Mouse (Mus musculus) forebrain, embryonic 16.5 days (tissue): ENCODE measurements at regions not wholly inside any gene's neighbourhood (a gene's known extent, or its start where the extent isn't known, plus 50 kb on each side); places are given as distances from the start of the nearest gene placed in this dataset.

Experiments
- ATAC-seq: fragments of 200-750 bp; cut with Nextera tagmentation; 2 replicates; pipeline ENCODE4 v1.8.0; 2017; ENCODE audit warnings: mild to moderate bottlenecking, moderate library complexity
- H3K27ac ChIP-seq: fragments of 300-500 bp; sonication (generic); 2 replicates; pipeline ENCODE4 v1.5.1; 2014; ENCODE audit warnings: low read length, control low read depth
- H3K27me3 ChIP-seq: fragments of 300-500 bp; sonication (generic); replicated peaks from 2 replicates; pipeline ENCODE4 v1.6.1; 2014; ENCODE audit warnings: low read length; ENCODE audit not compliant: control insufficient read depth, insufficient read depth
- H3K36me3 ChIP-seq: fragments of 300-500 bp; sonication (generic); 2 replicates; pipeline ENCODE4 v1.6.1; 2014; ENCODE audit not compliant: control insufficient read depth, insufficient read depth
- H3K4me1 ChIP-seq: fragments of 300-500 bp; sonication (generic); replicated peaks from 2 replicates; pipeline ENCODE4 v1.6.1; 2014; ENCODE audit warnings: low read length; ENCODE audit not compliant: control insufficient read depth, insufficient read depth
- H3K4me2 ChIP-seq: fragments of 300-500 bp; sonication (generic); 2 replicates; pipeline ENCODE4 v1.6.1; 2014; ENCODE audit warnings: mild to moderate bottlenecking, low read length, control low read depth
- H3K4me3 ChIP-seq: fragments of 300-500 bp; sonication (generic); replicated peaks from 2 replicates; pipeline ENCODE4 v1.5.1; 2014; ENCODE audit warnings: mild to moderate bottlenecking, low read length, control low read depth
- H3K9ac ChIP-seq: fragments of 300-500 bp; sonication (generic); replicated peaks from 2 replicates; pipeline ENCODE4 v1.6.1; 2014; ENCODE audit warnings: low read depth, low read length, control low read depth
- H3K9me3 ChIP-seq: fragments of 300-500 bp; sonication (generic); 2 replicates; pipeline ENCODE4 v1.6.1; 2016; ENCODE audit warnings: low read length; ENCODE audit not compliant: control insufficient read depth
- WGBS: fragments of 180-500 bp; shearing (Covaris S2); extraction: QIAGEN DNeasy Blood & Tissue Kit; methylation state at CpG from one replicate; pipeline ENCODE4 v1.1.7; 2014; 5-methylcytosine and 5-hydroxymethylcytosine counted together

GRCm38 (mm10) chr13:34408007-34408668 is 63.2 kb upstream of the Slc22a23 start:
- ATAC-seq, result no peak

GRCm38 (mm10) chr13:34406291-34406690 is 61.3 kb upstream of the Slc22a23 start:
- Histone ChIP-seq H3K4me1 (no peaks in the 10 kb centered on the region), H3K27me3 (no peaks in the 10 kb centered on the region), H3K4me3 (no peak overlapping the region), H3K4me2 (no peak overlapping the region), H3K9me3 (no peaks in the 10 kb centered on the region), H3K27ac (no peak overlapping the region), H3K36me3 (no peaks in the 10 kb centered on the region), H3K9ac (no peak overlapping the region)
- no peak for ATAC-seq

More at GRCm38 (mm10) chr13:34408007-34408668, 63.2 kb upstream of the Slc22a23 start:
- Histone ChIP-seq H3K9ac (no peak overlapping the region), H3K4me1 (no peaks in the 10 kb centered on the region), H3K27me3 (no peaks in the 10 kb centered on the region), H3K36me3 (no peaks in the 10 kb centered on the region), H3K9me3 (no peaks in the 10 kb centered on the region), H3K4me2 (no peak overlapping the region), H3K4me3 (no peak overlapping the region), H3K27ac (no peak overlapping the region)
- 70% methylated on average over 4 of the region's 4 CpGs for WGBS

DNA sequence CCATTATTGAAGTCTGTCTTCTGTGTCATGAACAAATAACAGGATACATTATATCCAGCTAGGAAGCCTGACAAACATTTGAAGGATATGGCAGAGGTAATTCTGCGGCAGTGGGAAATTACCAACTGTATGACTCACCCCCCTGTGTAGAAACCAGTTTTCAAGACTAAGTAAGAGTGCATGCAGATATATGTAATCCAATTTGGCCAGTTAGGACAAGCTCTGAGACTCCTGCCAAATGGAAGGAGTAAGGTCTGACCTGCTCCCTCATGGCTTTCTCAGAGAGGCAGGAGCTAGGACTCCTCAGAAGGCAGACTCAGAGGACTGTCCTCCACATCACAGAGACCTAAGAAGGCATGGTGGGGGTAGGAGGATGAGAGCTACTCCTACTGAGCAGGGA is 57.6 kb upstream of the Slc22a23 start:
- Histone ChIP-seq H3K4me1 (no peaks in the 10 kb centered on the region), H3K27me3 (no peaks in the 10 kb centered on the region), H3K9ac (no peak overlapping the region), H3K27ac (no peak overlapping the region), H3K36me3 (no peaks in the 10 kb centered on the region), H3K9me3 (no peaks in the 10 kb centered on the region), H3K4me3 (no peak overlapping the region), H3K4me2 (no peak overlapping the region)
- WGBS, result 84% methylated on average over 1 of the region's 1 CpGs
- ATAC-seq, result no peak

- Histone ChIP-seq H3K27me3 (no peaks in the 10 kb centered on the region), H3K36me3 (no peaks in the 10 kb centered on the region), H3K4me3 (no peak overlapping the region), H3K4me2 (no peak overlapping the region), H3K4me1 (no peaks in the 10 kb centered on the region), H3K27ac (no peak overlapping the region), H3K9ac (no peak overlapping the region), H3K9me3 (no peaks in the 10 kb centered on the region)
- no peak for ATAC-seq
- 79% methylated on average over 2 of the region's 2 CpGs for WGBS
These were observed 56.0 kb upstream of the Slc22a23 start for GRCm38 (mm10) chr13:34401031-34401430.

DNA sequence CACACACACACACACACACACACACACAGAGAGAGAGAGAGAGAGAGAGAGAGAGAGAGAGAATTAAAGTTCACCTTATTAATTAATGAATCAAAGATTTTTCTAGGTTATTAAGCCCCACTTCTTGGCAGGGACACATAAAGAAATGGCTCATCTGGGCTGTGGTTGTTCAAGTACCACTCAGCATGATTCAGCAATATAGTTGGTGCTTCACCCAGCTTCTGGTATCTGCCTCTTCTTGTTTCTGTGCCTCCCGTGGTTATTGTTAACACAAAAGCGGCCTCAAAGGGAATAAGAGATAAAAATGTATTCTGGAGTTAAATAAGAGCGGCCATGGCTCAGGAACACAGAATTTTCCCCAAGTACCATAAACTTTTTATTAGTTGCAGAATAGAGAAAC is 53.9 kb upstream of the Slc22a23 start:
- 87% methylated on average over 3 of the region's 3 CpGs for WGBS
- no peaks in the 10 kb centered on the region for H3K27me3 ChIP-seq
- ATAC-seq, result no peak
- no peak overlapping the region for H3K4me2 ChIP-seq
- no peaks in the 10 kb centered on the region for H3K4me1 ChIP-seq
- no peak overlapping the region for H3K9ac ChIP-seq
- no peaks in the 10 kb centered on the region for H3K36me3 ChIP-seq
- H3K27ac ChIP-seq, result no peak overlapping the region
- H3K9me3 ChIP-seq, result no peaks in the 10 kb centered on the region
- H3K4me3 ChIP-seq, result no peak overlapping the region

DNA sequence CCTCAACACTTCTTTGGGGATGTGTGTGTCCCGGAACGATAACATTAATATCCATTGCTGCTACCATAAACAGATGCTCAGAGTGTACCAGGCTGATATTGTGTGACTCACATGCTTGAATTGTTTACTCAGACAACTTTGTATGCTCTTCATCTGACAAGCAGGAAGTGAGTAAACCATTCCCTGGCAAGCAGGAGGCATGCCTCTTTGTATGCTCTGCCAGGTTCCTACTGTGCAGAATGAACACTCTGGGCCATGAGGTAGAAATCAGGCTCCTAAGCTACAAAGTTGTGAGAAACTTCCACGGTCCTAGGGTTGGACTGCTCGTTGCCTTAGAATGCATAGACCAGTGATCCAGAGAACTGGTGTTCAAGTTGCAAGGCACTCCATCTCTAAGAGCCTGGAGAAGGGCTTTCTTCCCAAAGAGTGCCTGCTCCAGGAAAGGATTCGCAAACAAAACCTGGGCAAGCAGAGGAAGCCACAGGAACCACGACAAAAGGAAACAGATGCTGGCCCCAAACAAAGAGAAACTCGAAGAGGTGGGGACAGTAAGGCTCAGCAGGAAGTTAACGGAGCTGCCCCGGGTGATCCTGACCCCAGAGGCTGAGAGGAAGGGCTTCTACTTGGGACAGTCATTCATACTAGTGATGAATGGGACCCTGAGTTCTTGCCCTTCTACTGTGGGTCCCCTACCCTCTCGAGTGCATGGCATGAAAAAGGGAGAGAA is 53.2 kb upstream of the Slc22a23 start:
- H3K9ac ChIP-seq, result no peak overlapping the region
- no peaks in the 10 kb centered on the region for H3K9me3 ChIP-seq
- H3K27ac ChIP-seq, result no peak overlapping the region
- 35% methylated on average over 10 of the region's 10 CpGs for WGBS
- no peaks in the 10 kb centered on the region for H3K27me3 ChIP-seq
- no peak overlapping the region for H3K4me2 ChIP-seq
- no peaks in the 10 kb centered on the region for H3K4me1 ChIP-seq
- H3K4me3 ChIP-seq, result no peak overlapping the region
- ATAC-seq, result no peak
- no peaks in the 10 kb centered on the region for H3K36me3 ChIP-seq

- no peaks in the 10 kb centered on the region for H3K27me3 ChIP-seq
- no peak overlapping the region for H3K27ac ChIP-seq
- H3K9ac ChIP-seq, result no peak overlapping the region
- no peaks in the 10 kb centered on the region for H3K36me3 ChIP-seq
- no peaks in the 10 kb centered on the region for H3K4me1 ChIP-seq
- H3K4me2 ChIP-seq, result no peak overlapping the region
- no peak for ATAC-seq
- no peak overlapping the region for H3K4me3 ChIP-seq
- H3K9me3 ChIP-seq, result no peaks in the 10 kb centered on the region
These were observed 50.5 kb upstream of the Slc22a23 start for GRCm38 (mm10) chr13:34395504-34395903.

GRCm38 (mm10) chr13:34395010-34395409 is 50.0 kb upstream of the Slc22a23 start:
- WGBS, result 80% methylated on average over 1 of the region's 1 CpGs
- Histone ChIP-seq H3K4me3 (no peak overlapping the region), H3K9me3 (no peaks in the 10 kb centered on the region), H3K4me1 (no peaks in the 10 kb centered on the region), H3K27me3 (no peaks in the 10 kb centered on the region), H3K36me3 (no peaks in the 10 kb centered on the region), H3K4me2 (no peak overlapping the region), H3K27ac (no peak overlapping the region), H3K9ac (no peak overlapping the region)
- ATAC-seq, result no peak
